Mouse (Mus musculus) CD4-positive, CD25-positive, alpha-beta regulatory T cell (primary cell): ENCODE results near the gene Ssxb3. TPM values are rescaled to one million over a fixed set of nuclear protein-coding genes. Genes with fewer than 3 reads are reported as not detected.

Source experiments
- polyA plus RNA-seq: library from polyadenylated mRNA; unstranded; fragments of 100-300 nt; shearing (Covaris generic); gene quantifications from one replicate; pipeline ENCODE4 v1.2.1, GENCODE M21; 2017

Gene Ssxb3
- polyA plus RNA-seq, result not detected

GRCm38 (mm10) chrX:8591716-8592115 is at the start of gene Ssxb3:
TSS of gene Ssxb3 (minus strand) at chrX:8591816.

DNA sequence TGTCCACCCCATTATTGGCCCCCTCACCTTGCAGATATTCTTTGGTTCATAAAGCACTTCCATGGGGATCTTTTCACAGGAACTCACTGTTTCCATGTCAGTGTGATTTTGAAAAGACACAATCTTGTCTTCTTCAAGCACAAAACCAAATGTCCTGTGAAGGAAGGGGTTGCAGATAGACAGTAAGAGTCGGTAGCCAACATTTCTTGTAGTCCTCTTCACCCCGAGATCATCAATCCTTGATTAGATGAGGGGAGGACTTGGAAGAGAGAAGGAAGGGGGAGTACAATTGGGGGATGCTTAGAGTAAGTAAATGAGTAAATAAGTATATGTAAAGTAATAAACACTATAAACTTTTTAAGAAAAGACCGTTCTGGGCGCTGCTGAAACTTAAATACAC is 43.5 kb downstream of the Ssxb3 start, which contains the start of gene Ssxb6:
Ssxb6 (minus strand) TSS at position 101 of the 400 bp plus-strand sequence.

Other genes with a start within 250 kb of the Ssxb3 start
- gene Ssxb9, start 224.8 kb downstream of the Ssxb3 start, polyA plus RNA-seq, result not detected
- not detected for gene Ssxb1, start 178.5 kb downstream of the Ssxb3 start, polyA plus RNA-seq
- gene Ssxb2, start 130.1 kb downstream of the Ssxb3 start, polyA plus RNA-seq, result not detected
- gene Gm14459, start 66.9 kb downstream of the Ssxb3 start, polyA plus RNA-seq, result not detected
- not detected for gene Ssxb6, start 43.6 kb downstream of the Ssxb3 start, polyA plus RNA-seq
- not detected for gene Ssxb8, start 99.0 kb upstream of the Ssxb3 start, polyA plus RNA-seq
- gene Ssx9, start 156.6 kb upstream of the Ssxb3 start, polyA plus RNA-seq, result not detected
- not detected for gene Ssxb5, start 211.9 kb upstream of the Ssxb3 start, polyA plus RNA-seq